In genomic region chr11:69671726-69672124, GRCm38 (mm10) we compare ENCODE assay signal across 8 mouse cellular contexts. TPM values are rescaled to one million over a fixed set of nuclear protein-coding genes. Genes with fewer than 3 reads are reported as not detected.
DNase-seq lines count a peak whose midpoint lies in the region; ATAC-seq and TF ChIP-seq lines count a peak whose summit lies in the region.

No protein-coding gene starts in this region.

- peak overlapping the region; percentile 99 for H3K4me2 ChIP-seq in limb, embryonic 13.5 days (replicated peaks)

- 0 out of 2 replicates have a peak, but pooled peaks have one; percentile 10 for ATAC-seq in limb, embryonic 13.5 days (ENCODE audit: low FRiP score, low read depth)

- H3K9me3 ChIP-seq in limb, embryonic 13.5 days, result no peaks in the 10 kb centered on the region

- TF ChIP-seq CTCF in left cerebral cortex, adult 2 months (IDR thresholded peaks at IDR 0.05), result peak; percentile 7
- no peak for TF ChIP-seq CTCF in embryonic fibroblast, embryonic 13.5 days (IDR thresholded peaks at IDR 0.05; ENCODE audit: borderline replicate concordance, insufficient read depth, low read length)
- TF ChIP-seq CTCF in olfactory bulb, adult 2 months (IDR thresholded peaks at IDR 0.05; ENCODE audit: insufficient read depth, low read depth, low read length), result no peak

- peaks cover 75% of the 10 kb centered on the region for H3K36me3 ChIP-seq in limb, embryonic 13.5 days

- H3K9ac ChIP-seq in limb, embryonic 13.5 days, result peak overlapping the region; percentile 100

- peak overlapping the region; percentile 75 for H3K4me3 ChIP-seq in left cerebral cortex, adult 2 months
- H3K4me3 ChIP-seq in embryonic fibroblast, embryonic 13.5 days (ENCODE audit: insufficient read depth, low read length), result peak overlapping the region; percentile 100
- H3K4me3 ChIP-seq in limb, embryonic 13.5 days, result peak overlapping the region; percentile 100
- H3K4me3 ChIP-seq in olfactory bulb, adult 2 months (ENCODE audit: insufficient read depth, low read depth, low read length), result peak overlapping the region; percentile 96

- TF ChIP-seq POLR2A in embryonic fibroblast, embryonic 13.5 days (IDR thresholded peaks at IDR 0.05; ENCODE audit: low read depth, low read length), result no peak
- no peak for TF ChIP-seq POLR2A in olfactory bulb, adult 2 months (IDR thresholded peaks at IDR 0.05; ENCODE audit: insufficient read depth, low read depth, low read length)

- DNase-seq in left cerebral cortex, adult 2 months (ENCODE audit: extremely low spot score in 1 of 2, low spot score in 2 of 2), result peak in 1 of 2 experiments; percentile 45
- DNase-seq in left cerebral cortex, adult 8-10 months (ENCODE audit: low spot score in 2 of 2), result no peak
- DNase-seq in right cerebral cortex, postnatal 4 days, result no peak
- no peak for DNase-seq in adrenal gland, adult (ENCODE audit: inconsistent age in 2 of 2, low spot score in 1 of 2)
- no peak for DNase-seq in embryo, embryonic 10 days (ENCODE audit: low spot score)

- WGBS in limb, embryonic 13.5 days, result under 1% methylated on average over 43 of the region's 43 CpGs
- 1% methylated on average over 43 of the region's 43 CpGs for WGBS in olfactory bulb, adult 2 months

- peak overlapping the region; percentile 96 for H3K27ac ChIP-seq in left cerebral cortex, adult 2 months
- H3K27ac ChIP-seq in embryonic fibroblast, embryonic 13.5 days (ENCODE audit: insufficient read depth, low read length), result peak overlapping the region; percentile 86
- peak overlapping the region; percentile 97 for H3K27ac ChIP-seq in limb, embryonic 13.5 days
- H3K27ac ChIP-seq in olfactory bulb, adult 2 months (ENCODE audit: insufficient read depth, low read depth, low read length), result peak overlapping the region; percentile 98

- intact Hi-C loops in left cerebral cortex, adult 2 months (cut with DNase I), result loop anchor here (1.0 kb wide), 2 partner anchors 10 to 87 kb away; partner anchors contain the start of gene Polr2a

- no peaks in the 10 kb centered on the region for H3K27me3 ChIP-seq in limb, embryonic 13.5 days

- H3K4me1 ChIP-seq in embryonic fibroblast, embryonic 13.5 days (ENCODE audit: control insufficient read depth, insufficient read depth, low read length), result no peaks in the 10 kb centered on the region
- peaks cover 28% of the 10 kb centered on the region for H3K4me1 ChIP-seq in limb, embryonic 13.5 days
- H3K4me1 ChIP-seq in olfactory bulb, adult 2 months (ENCODE audit: control insufficient read depth, insufficient read depth, low read length), result no peaks in the 10 kb centered on the region

RNA-seq across cellular contexts. Expression of gene Eif4a1, which starts 0.5 kb away (rescaled TPM):
- 100 to 1,000 TPM; 299 to 311 TPM for total RNA-seq in left cerebral cortex, adult 2 months (2021)
- total RNA-seq in left cerebral cortex, adult 8-10 months (2022), result 100 to 1,000 TPM; 268 to 307 (median 295) TPM
- polyA plus RNA-seq in embryonic fibroblast, embryonic 13.5 days (2011; ENCODE audit: insufficient read length, low read depth, missing spikeins), result 717 and 781 TPM in 2 replicates
- polyA plus RNA-seq in limb, embryonic 13.5 days (2015; fragmentation: Nextera tagmentation; extraction: Ambion mirVana), result 560 and 570 TPM in 2 replicates
- polyA plus RNA-seq in olfactory bulb, adult 2 months (2012; ENCODE audit: insufficient read depth, insufficient read length, low replicate concordance, missing spikeins), result 796 TPM in 1 of 2 replicates, not detected in the other

RNA-seq across cellular contexts. Expression of gene Cd68, which starts 5.8 kb away (rescaled TPM):
- total RNA-seq in left cerebral cortex, adult 2 months (2021), result 10 to 100 TPM; 11.8 to 14.1 TPM
- 10 to 100 TPM; 14.1 to 63.3 (median 34.2) TPM for total RNA-seq in left cerebral cortex, adult 8-10 months (2022)
- polyA plus RNA-seq in embryonic fibroblast, embryonic 13.5 days (2011; ENCODE audit: insufficient read length, low read depth, missing spikeins), result 4.9 and 8.6 TPM in 2 replicates
- 12.0 and 14.8 TPM in 2 replicates for polyA plus RNA-seq in limb, embryonic 13.5 days (2015; fragmentation: Nextera tagmentation; extraction: Ambion mirVana)
- not detected in 2 replicates for polyA plus RNA-seq in olfactory bulb, adult 2 months (2012; ENCODE audit: insufficient read depth, insufficient read length, low replicate concordance, missing spikeins)

RNA-seq across cellular contexts. Expression of gene Mpdu1, which starts 9.3 kb away (rescaled TPM):
- 10 to 100 TPM; 59.0 to 59.4 TPM for total RNA-seq in left cerebral cortex, adult 2 months (2021)
- total RNA-seq in left cerebral cortex, adult 8-10 months (2022), result 10 to 100 TPM; 59.3 to 68.7 (median 61.4) TPM
- polyA plus RNA-seq in embryonic fibroblast, embryonic 13.5 days (2011; ENCODE audit: insufficient read length, low read depth, missing spikeins), result 45.2 and 47.8 TPM in 2 replicates
- polyA plus RNA-seq in limb, embryonic 13.5 days (2015; fragmentation: Nextera tagmentation; extraction: Ambion mirVana), result 59.3 and 66.8 TPM in 2 replicates
- polyA plus RNA-seq in olfactory bulb, adult 2 months (2012; ENCODE audit: insufficient read depth, insufficient read length, low replicate concordance, missing spikeins), result not detected in 2 replicates

RNA-seq across cellular contexts. Expression of gene Senp3, which starts 10.2 kb away (rescaled TPM):
- 100 to 1,000 TPM; 108 to 111 TPM for total RNA-seq in left cerebral cortex, adult 2 months (2021)
- total RNA-seq in left cerebral cortex, adult 8-10 months (2022), result 10 to 100 TPM; 72.6 to 96.8 (median 83.6) TPM
- polyA plus RNA-seq in embryonic fibroblast, embryonic 13.5 days (2011; ENCODE audit: insufficient read length, low read depth, missing spikeins), result 117 and 187 TPM in 2 replicates
- polyA plus RNA-seq in limb, embryonic 13.5 days (2015; fragmentation: Nextera tagmentation; extraction: Ambion mirVana), result 123 and 125 TPM in 2 replicates
- polyA plus RNA-seq in olfactory bulb, adult 2 months (2012; ENCODE audit: insufficient read depth, insufficient read length, low replicate concordance, missing spikeins), result not detected in 2 replicates

RNA-seq across cellular contexts. Expression of gene Tnfsf13, which starts 13.9 kb away (rescaled TPM):
- 1 to 10 TPM; 3.3 to 3.8 TPM for total RNA-seq in left cerebral cortex, adult 2 months (2021)
- total RNA-seq in left cerebral cortex, adult 8-10 months (2022), result 1 to 10 TPM; 2.5 to 4.2 (median 3.2) TPM
- polyA plus RNA-seq in embryonic fibroblast, embryonic 13.5 days (2011; ENCODE audit: insufficient read length, low read depth, missing spikeins), result 0.85 and 1.5 TPM in 2 replicates
- 0.33 TPM in 1 of 2 replicates, not detected in the other for polyA plus RNA-seq in limb, embryonic 13.5 days (2015; fragmentation: Nextera tagmentation; extraction: Ambion mirVana)
- polyA plus RNA-seq in olfactory bulb, adult 2 months (2012; ENCODE audit: insufficient read depth, insufficient read length, low replicate concordance, missing spikeins), result not detected in 2 replicates

Comparison
In these comparisons a context has a peak if more than half of its experiments do, and no peak if none do; other contexts are left out.
1. RNA of gene Mpdu1, which starts 9.3 kb away (polyA plus RNA-seq): 59.3 to 66.8 TPM in limb, embryonic 13.5 days and 45.2 to 47.8 TPM in embryonic fibroblast, embryonic 13.5 days; not detected in olfactory bulb, adult 2 months; every median in the first group is over 10 times any median in the second.
2. Peak in every context shown above with its lines, with median percentiles within 50 percentile points of each other: H3K27ac ChIP-seq and H3K4me3 ChIP-seq.